Mouse (Mus musculus) spleen, embryonic (tissue): ENCODE results near the gene Pip4k2a.
"Not testable (repeated sequence)": the region's sequence is repeated elsewhere in the genome, so short reads cannot be mapped to it uniquely, and the experiment has no call there.

Source experiments
- CTCF ChIA-PET: fragments of 350-600 bp; sonication (Branson Sonifier 250); formaldehyde crosslinking; loops from one replicate; lab custom pipeline; 2022; lab: Charles Lee

Pip4k2a gene

GRCm38 (mm10) chr2:18906421-18907084 lies 91.4 kb downstream of the Pip4k2a start:
- CTCF ChIA-PET: no interaction called here

GRCm38 (mm10) chr2:18903301-18904068 lies 94.4 kb downstream of the Pip4k2a start:
- CTCF ChIA-PET: interaction anchor here (0.7 kb wide), 1 partner anchor 673 kb away, joined by 6 read pairs; no protein-coding TSS in a partner anchor

GRCm38 (mm10) chr2:18901133-18901532 lies 96.8 kb downstream of the Pip4k2a start:
- CTCF ChIA-PET: no interaction called here

GRCm38 (mm10) chr2:18900635-18901034 lies 97.3 kb downstream of the Pip4k2a start:
- CTCF ChIA-PET: no interaction called here

- CTCF ChIA-PET: interaction anchor here (1.1 kb wide), 1 partner anchor 16 kb away, joined by 3 read pairs; no protein-coding TSS in a partner anchor
Measured at GRCm38 (mm10) chr2:18897742-18898256, 100.1 kb downstream of the Pip4k2a start.

- CTCF ChIA-PET: no interaction called here
Measured at GRCm38 (mm10) chr2:18896015-18896414, 101.9 kb downstream of the Pip4k2a start.

GRCm38 (mm10) chr2:18893336-18893735 lies 104.6 kb downstream of the Pip4k2a start:
- CTCF ChIA-PET: not testable (repeated sequence)

GRCm38 (mm10) chr2:18891991-18892537 lies 105.9 kb downstream of the Pip4k2a start:
- CTCF ChIA-PET: no interaction called here

GRCm38 (mm10) chr2:18890227-18891001 lies 107.5 kb downstream of the Pip4k2a start:
- CTCF ChIA-PET: interaction anchor here (0.6 kb wide), 2 partner anchors 25 to 91 kb away, joined by 3 to 4 read pairs; no protein-coding TSS in a partner anchor

- CTCF ChIA-PET: interaction anchor here (0.6 kb wide), 1 partner anchor 30 kb away, joined by 3 read pairs; no protein-coding TSS in a partner anchor
Measured at GRCm38 (mm10) chr2:18884277-18884676, 113.6 kb downstream of the Pip4k2a start.

- CTCF ChIA-PET: interaction anchor here (0.6 to 1.1 kb wide), 3 partner anchors 32 to 210 kb away, joined by 3 to 4 read pairs (median 3); no protein-coding TSS in a partner anchor
Measured at GRCm38 (mm10) chr2:18874626-18875025, 123.3 kb downstream of the Pip4k2a start.

- CTCF ChIA-PET: interaction anchor here (0.6 to 1.1 kb wide), 2 partner anchors 32 to 107 kb away, joined by 3 read pairs; no protein-coding TSS in a partner anchor
Measured at GRCm38 (mm10) chr2:18874063-18874462, 123.9 kb downstream of the Pip4k2a start.

- CTCF ChIA-PET: interaction anchor here (0.7 to 1.2 kb wide), 2 partner anchors 125 to 542 kb away, joined by 3 to 5 read pairs; no protein-coding TSS in a partner anchor
Measured at GRCm38 (mm10) chr2:18873440-18873839, 124.5 kb downstream of the Pip4k2a start.

- CTCF ChIA-PET: interaction anchor here (0.5 to 1.2 kb wide), 4 partner anchors 46 to 543 kb away, joined by 3 to 5 read pairs (median 4); no protein-coding TSS in a partner anchor
Measured at GRCm38 (mm10) chr2:18872797-18873196, 125.1 kb downstream of the Pip4k2a start.

- CTCF ChIA-PET: no interaction called here
Measured at GRCm38 (mm10) chr2:18871087-18871486, 126.8 kb downstream of the Pip4k2a start.

GRCm38 (mm10) chr2:18867069-18867468 lies 130.9 kb downstream of the Pip4k2a start:
- CTCF ChIA-PET: interaction anchor here (0.5 kb wide), 1 partner anchor 799 kb away, joined by 5 read pairs; no protein-coding TSS in a partner anchor

GRCm38 (mm10) chr2:18864719-18865118 lies 133.2 kb downstream of the Pip4k2a start:
- CTCF ChIA-PET: no interaction called here

- CTCF ChIA-PET: no interaction called here
Measured at GRCm38 (mm10) chr2:18861607-18862158, 136.2 kb downstream of the Pip4k2a start.

GRCm38 (mm10) chr2:18860686-18861085 lies 137.2 kb downstream of the Pip4k2a start:
- CTCF ChIA-PET: no interaction called here

- CTCF ChIA-PET: interaction anchor here (0.5 kb wide), 1 partner anchor 10 kb away, joined by 11 read pairs; no protein-coding TSS in a partner anchor
Measured at GRCm38 (mm10) chr2:18857952-18858351, 140.0 kb downstream of the Pip4k2a start.
